Mouse (Mus musculus) thymus, adult 2 months (tissue): ENCODE results near the gene Dusp7.

ENCODE experiments used
- CTCF ChIP-seq: fragments of 200-500 bp; IDR thresholded peaks from 2 replicates; pipeline ENCODE4 v1.5.1; 2012; ENCODE audit warnings: mild to moderate bottlenecking, control low read depth, low read length, moderate library complexity, borderline replicate concordance; ENCODE audit not compliant: control insufficient read depth, poor library complexity, insufficient read depth; ENCODE audit errors: extremely low read depth
- POLR2A ChIP-seq: fragments of 200-500 bp; IDR thresholded peaks from 2 replicates; pipeline ENCODE4 v1.6.1; 2012; ENCODE audit warnings: mild to moderate bottlenecking, low read length, control low read depth, moderate library complexity; ENCODE audit not compliant: control insufficient read depth, poor library complexity, insufficient read depth; ENCODE audit errors: extremely low read depth

DNA sequence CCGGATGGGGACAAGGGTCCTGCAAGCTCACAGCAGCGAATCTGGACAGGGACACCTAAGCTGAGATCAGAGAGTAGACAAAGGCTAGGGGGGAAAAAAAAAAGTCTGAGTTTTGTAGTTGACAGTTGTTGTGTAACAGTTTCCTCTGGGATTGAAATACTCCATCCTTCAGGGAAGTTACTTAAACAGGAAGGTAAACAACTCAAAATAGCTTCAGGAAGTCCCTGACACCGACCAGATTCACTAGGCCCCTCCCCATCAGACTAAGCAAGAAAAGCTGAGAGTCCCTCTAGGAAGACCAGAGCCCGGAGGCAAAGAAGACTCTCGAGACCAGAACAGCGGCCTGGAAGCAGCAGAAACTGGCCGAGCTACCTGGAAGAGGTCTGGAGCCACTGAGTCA, 3.1 kb upstream of the Dusp7 start:
- TF ChIP-seq CTCF (no peak), POLR2A (no peak)
